Mouse (Mus musculus) stomach, postnatal 0 days (tissue): ENCODE results near the gene Hcn4.

Source experiments
- CTCF ChIP-seq: IDR thresholded peaks from 2 replicates; pipeline ENCODE4 v1.5.1; 2016; ENCODE audit warnings: antibody characterized with exemption, low read depth, mild to moderate bottlenecking, moderate library complexity
- EP300 ChIP-seq: optimal IDR thresholded peaks from 2 replicates; pipeline ENCODE3; 2016; ENCODE audit warnings: antibody characterized with exemption

DNA sequence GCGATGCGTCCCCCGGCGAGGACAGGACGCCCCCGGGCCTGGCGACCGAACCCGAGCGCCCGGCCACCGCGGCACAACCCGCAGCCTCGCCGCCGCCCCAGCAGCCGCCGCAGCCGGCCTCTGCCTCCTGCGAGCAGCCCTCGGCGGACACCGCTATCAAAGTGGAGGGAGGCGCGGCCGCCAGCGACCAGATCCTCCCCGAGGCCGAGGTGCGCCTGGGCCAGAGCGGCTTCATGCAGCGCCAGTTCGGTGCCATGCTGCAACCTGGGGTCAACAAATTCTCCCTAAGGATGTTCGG, 655 bp downstream of the Hcn4 start:
- TF ChIP-seq EP300 (no peak), CTCF (no peak)
